14 mouse cellular contexts compared by ENCODE assay signal in genomic region chr1:78811975-78812490, GRCm38 (mm10). TPM values are rescaled to one million over a fixed set of nuclear protein-coding genes. Genes with fewer than 3 reads are reported as not detected.
DNase-seq lines count a peak whose midpoint lies in the region; ATAC-seq and TF ChIP-seq lines count a peak whose summit lies in the region.
"Had no signal": no experiment of that assay in that cellular context is flagged by ENCODE, and none has a peak within 500 bp of the region (broad histone marks: within the 10 kb centered on the region; RNA-seq: fewer than 3 reads in every experiment).

No protein-coding gene starts in this region.

- TF ChIP-seq CTCF in forebrain, postnatal 0 days (IDR thresholded peaks at IDR 0.05; ENCODE audit: low read depth), result no peak

- no peaks in the 10 kb centered on the region for H3K4me1 ChIP-seq in forebrain, postnatal 0 days (ENCODE audit: insufficient read depth)
- H3K4me1 ChIP-seq in forebrain, embryonic 12.5 days, result no peaks in the 10 kb centered on the region
- 0 out of 2 replicates have a peak, but pooled peaks cover 7% of the 10 kb centered on the region for H3K4me1 ChIP-seq in intestine, embryonic 16.5 days (ENCODE audit: control insufficient read depth, insufficient read depth, low read length)
- H3K4me1 ChIP-seq: neural tube, embryonic 12.5 days had no signal

- H3K4me3 ChIP-seq in forebrain, postnatal 0 days (ENCODE audit: low read depth, low read length), result no peak overlapping the region
- no peak overlapping the region for H3K4me3 ChIP-seq in forebrain, embryonic 12.5 days (replicated peaks)
- H3K4me3 ChIP-seq in intestine, embryonic 16.5 days (ENCODE audit: low read length), result no peak overlapping the region
- H3K4me3 ChIP-seq: embryonic facial prominence, embryonic 12.5 days; limb, embryonic 13.5 days; neural tube, embryonic 12.5 days had no signal

- no peak overlapping the region for H3K4me2 ChIP-seq in forebrain, postnatal 0 days (ENCODE audit: low read depth)
- no peak overlapping the region for H3K4me2 ChIP-seq in forebrain, embryonic 12.5 days
- H3K4me2 ChIP-seq in intestine, embryonic 16.5 days (ENCODE audit: low read depth, low read length), result no peak overlapping the region
- H3K4me2 ChIP-seq: embryonic facial prominence, embryonic 12.5 days; limb, embryonic 13.5 days; neural tube, embryonic 12.5 days had no signal

- peak; percentile 86 for ATAC-seq in forebrain, postnatal 0 days
- no peak for ATAC-seq in forebrain, embryonic 12.5 days (ENCODE audit: low FRiP score)
- peak; percentile 41 for ATAC-seq in intestine, embryonic 16.5 days
- no peak for ATAC-seq in megakaryocyte progenitor cell, adult 5-6 weeks (replicated peaks; ENCODE audit: poor library complexity)

- no peaks in the 10 kb centered on the region for H3K36me3 ChIP-seq in forebrain, postnatal 0 days (ENCODE audit: insufficient read depth)
- H3K36me3 ChIP-seq in forebrain, embryonic 12.5 days (replicated peaks), result no peaks in the 10 kb centered on the region
- H3K36me3 ChIP-seq in intestine, embryonic 16.5 days (ENCODE audit: control insufficient read depth, insufficient read depth, low read length), result no peaks in the 10 kb centered on the region
- H3K36me3 ChIP-seq: embryonic facial prominence, embryonic 12.5 days; limb, embryonic 13.5 days; neural tube, embryonic 12.5 days had no signal

- H3K27me3 ChIP-seq in forebrain, postnatal 0 days (ENCODE audit: insufficient read depth, low read length), result no peaks in the 10 kb centered on the region
- no peaks in the 10 kb centered on the region for H3K27me3 ChIP-seq in forebrain, embryonic 12.5 days
- no peaks in the 10 kb centered on the region for H3K27me3 ChIP-seq in intestine, embryonic 16.5 days (replicated peaks; ENCODE audit: control insufficient read depth, insufficient read depth, low read length)
- H3K27me3 ChIP-seq: embryonic facial prominence, embryonic 12.5 days; limb, embryonic 13.5 days; neural tube, embryonic 12.5 days had no signal

- H3K27ac ChIP-seq in forebrain, postnatal 0 days (ENCODE audit: low read depth, low read length), result no peak overlapping the region
- no peak overlapping the region for H3K27ac ChIP-seq in forebrain, embryonic 12.5 days
- no peak overlapping the region for H3K27ac ChIP-seq in intestine, embryonic 16.5 days (ENCODE audit: low read length)
- H3K27ac ChIP-seq: embryonic facial prominence, embryonic 12.5 days; limb, embryonic 13.5 days; neural tube, embryonic 12.5 days had no signal

- 45% methylated on average over 10 of the region's 10 CpGs for WGBS in forebrain, postnatal 0 days
- 87% methylated on average over 10 of the region's 10 CpGs for WGBS in forebrain, embryonic 12.5 days
- 59% methylated on average over 10 of the region's 10 CpGs for WGBS in intestine, embryonic 16.5 days

- DNase-seq in forebrain, postnatal 0 days, result peak; percentile 54
- peak; percentile 18 to 48 for DNase-seq in kidney, postnatal 25 days
- no peak for DNase-seq in kidney, postnatal 10 days
- DNase-seq in ES-CJ7 (ENCODE audit: low read depth, low spot score), result peak; percentile 0
- DNase-seq in urinary bladder, adult 18-20 months (ENCODE audit: low spot score in 2 of 2), result no peak
- DNase-seq: cerebellum, adult 11 months had no signal

- no peaks in the 10 kb centered on the region for H3K9me3 ChIP-seq in forebrain, postnatal 0 days (ENCODE audit: low read length)
- H3K9me3 ChIP-seq in forebrain, embryonic 12.5 days, result no peaks in the 10 kb centered on the region
- no peaks in the 10 kb centered on the region for H3K9me3 ChIP-seq in intestine, embryonic 16.5 days (ENCODE audit: control insufficient read depth, low read length)
- H3K9me3 ChIP-seq: embryonic facial prominence, embryonic 12.5 days; limb, embryonic 13.5 days; neural tube, embryonic 12.5 days had no signal

- no peak overlapping the region for H3K9ac ChIP-seq in forebrain, postnatal 0 days
- H3K9ac ChIP-seq in forebrain, embryonic 12.5 days, result no peak overlapping the region
- no peak overlapping the region for H3K9ac ChIP-seq in intestine, embryonic 16.5 days (ENCODE audit: low read depth, low read length)
- H3K9ac ChIP-seq: embryonic facial prominence, embryonic 12.5 days; limb, embryonic 13.5 days; neural tube, embryonic 12.5 days had no signal

RNA-seq across cellular contexts. Expression of gene Kcne4, which starts 4.5 kb away (rescaled TPM):
- total RNA-seq in forebrain, postnatal 0 days (2014; rRNA removed), result 0.77 and 2.0 TPM in 2 replicates
- polyA plus RNA-seq in forebrain, postnatal 0 days (2015; fragmentation: Nextera tagmentation; extraction: Ambion mirVana), result 1.9 and 3.0 TPM in 2 replicates
- polyA plus RNA-seq in forebrain, embryonic 12.5 days (2016; fragmentation: Nextera tagmentation; extraction: Ambion mirVana), result 1.0 and 1.2 TPM in 2 replicates
- 5.6 and 6.0 TPM in 2 replicates for polyA plus RNA-seq in intestine, embryonic 16.5 days (2015; fragmentation: Nextera tagmentation; extraction: Ambion mirVana)
- total RNA-seq in megakaryocyte progenitor cell, adult 5-6 weeks (2015), result not detected in 2 replicates
- not detected in 2 replicates for total RNA-seq in megakaryocyte progenitor cell, adult 5-6 weeks (2017)
- total RNA-seq: hematopoietic stem cell, adult 5-6 weeks; megakaryocyte-erythroid progenitor cell, adult 5-6 weeks had no signal

Comparison
In these comparisons a context has a peak if more than half of its experiments do, and no peak if none do; other contexts are left out.
1. ATAC-seq: peak in forebrain, postnatal 0 days (single experiment) and intestine, embryonic 16.5 days (single experiment); none in forebrain, embryonic 12.5 days (single experiment) and megakaryocyte progenitor cell, adult 5-6 weeks (single experiment).
2. DNase-seq: peak in forebrain, postnatal 0 days (single experiment), kidney, postnatal 25 days (2 of 2) and ES-CJ7 (single experiment); none in kidney, postnatal 10 days (single experiment) and urinary bladder, adult 18-20 months (0 of 2).